Mouse (Mus musculus) C3H10T1/2 (cell line): ENCODE results near the gene Ube2j1. TPM values are rescaled to one million over a fixed set of nuclear protein-coding genes. Genes with fewer than 3 reads are reported as not detected.

Experiments
- polyA plus RNA-seq, 2 experiments: library from polyadenylated mRNA; unstranded; fragments of >200 nt; fragmentation: generic; extraction: Trizol; gene quantifications; one replicate each; pipeline ENCODE4 v1.2.1; 2012; ENCODE audit warnings: missing spikeins in 2 of 2

Gene Ube2j1
- polyA plus RNA-seq = 10 to 100 TPM; 25.5 to 29.1 TPM

DNA sequence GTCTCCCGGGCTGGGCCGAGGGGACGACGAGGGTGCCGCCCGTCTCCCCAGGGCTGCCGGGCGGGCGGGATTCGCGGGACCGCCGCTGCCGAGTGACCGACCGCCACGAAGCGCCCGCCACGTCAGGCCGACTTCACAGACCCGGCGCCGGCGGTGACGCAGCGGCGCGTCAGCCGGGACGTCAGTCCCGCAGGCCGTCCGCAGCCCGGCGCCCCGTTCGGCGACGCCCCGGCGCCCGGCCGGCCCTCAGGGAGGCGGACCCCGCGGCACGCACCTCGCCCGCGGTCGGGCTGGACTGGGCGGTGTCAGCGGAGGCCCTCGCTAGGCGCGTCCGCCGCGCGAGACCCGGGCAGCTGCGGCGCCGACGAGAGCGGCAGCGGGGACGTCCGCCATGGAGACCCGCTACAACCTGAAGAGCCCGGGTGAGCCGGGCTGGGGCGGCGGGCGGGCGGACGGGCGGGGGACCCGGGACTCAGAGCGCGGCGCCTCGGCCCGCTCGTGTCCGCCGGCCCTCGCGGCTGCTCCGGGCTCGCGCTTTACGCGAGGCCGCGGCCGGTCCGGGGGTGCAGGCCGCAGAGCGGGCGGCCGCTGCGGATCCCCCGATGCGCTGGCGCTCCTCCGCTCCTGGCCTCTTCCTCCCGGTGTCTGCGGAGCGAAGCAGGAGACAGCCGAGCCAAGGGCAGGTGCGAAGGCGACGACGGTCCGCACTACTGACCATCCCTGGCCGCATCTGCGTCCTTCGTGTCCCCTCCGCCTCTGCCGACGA, at the start of gene Ube2j1:
TSS of gene Ube2j1 (plus strand) at position 222 of the 766 bp plus-strand sequence.

DNA sequence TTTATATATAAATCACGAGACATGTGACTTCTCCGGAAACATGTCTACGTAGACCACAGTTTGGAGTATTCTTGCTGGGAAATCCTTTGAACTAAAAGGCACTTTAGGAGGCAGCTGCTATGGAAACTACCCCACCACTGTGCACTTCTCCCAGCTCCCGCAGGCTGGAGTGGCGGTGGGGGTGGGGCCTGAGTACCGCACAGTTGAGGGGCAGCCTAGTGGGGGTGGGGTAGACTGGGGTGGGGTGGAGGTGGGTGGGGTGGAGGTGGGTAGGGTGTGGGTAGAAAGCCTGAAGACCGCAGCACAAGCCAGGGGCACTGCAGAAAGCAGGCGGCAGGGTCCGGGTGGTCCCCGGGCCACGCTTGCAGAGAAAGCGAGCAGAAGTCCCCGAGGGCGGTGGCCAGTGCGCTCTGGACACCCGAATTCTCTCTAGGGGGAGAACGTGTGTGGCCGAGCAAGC, 48.5 kb upstream of the Ube2j1 start, which contains the start of gene Rragd:
TSS of gene Rragd (plus strand) at position 322 of the 460 bp plus-strand sequence.

DNA sequence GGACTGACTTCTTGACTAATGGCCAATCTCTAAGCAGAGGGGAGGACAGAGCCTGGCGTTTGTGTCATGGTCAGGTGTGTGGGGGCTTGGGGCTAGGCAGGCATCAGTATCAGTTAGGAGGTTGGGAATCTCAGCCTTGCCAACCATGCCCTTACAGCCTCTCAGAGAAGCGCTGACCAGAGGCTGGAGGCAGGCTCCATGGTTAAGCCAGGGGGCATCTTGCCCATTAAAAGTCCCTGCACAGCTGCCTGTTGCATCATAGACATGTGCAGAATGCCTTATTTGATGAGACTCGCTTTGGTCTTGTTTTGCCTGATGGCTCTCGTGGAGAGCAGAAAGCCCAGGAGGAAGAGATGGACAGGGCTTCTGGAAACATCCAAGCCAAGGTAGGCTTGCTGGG, 31.8 kb downstream of the Ube2j1 start, which contains the start of gene Gabrr2:
TSS of gene Gabrr2 (plus strand) at position 19 of the 400 bp plus-strand sequence.

Other genes starting within 250 kb of the Ube2j1 start
- gene Lyrm2, start 231.2 kb upstream of the Ube2j1 start, polyA plus RNA-seq = 10 to 100 TPM in 1 of 2 experiments, 1 to 10 TPM in 1; 2.5 to 38.5 TPM
- gene Ankrd6, start 80.6 kb upstream of the Ube2j1 start, polyA plus RNA-seq = 1 to 10 TPM in 1 of 2 experiments, under 1 TPM in 1; 0.14 to 1.3 TPM
- gene Rragd, start 48.4 kb upstream of the Ube2j1 start, polyA plus RNA-seq = under 1 TPM; 0.18 to 0.27 TPM
- gene Gabrr2, start 31.6 kb downstream of the Ube2j1 start, polyA plus RNA-seq = under 1 TPM; 0.05 to 0.20 TPM
- not detected for gene Gabrr1, start 101.1 kb downstream of the Ube2j1 start, polyA plus RNA-seq
- gene Pm20d2, start 158.3 kb downstream of the Ube2j1 start, polyA plus RNA-seq = under 1 TPM; 0.07 to 0.20 TPM
- not detected for gene Srsf12, start 177.6 kb downstream of the Ube2j1 start, polyA plus RNA-seq